Mouse (Mus musculus): ENCODE results near the gene Man1b1. TPM values are rescaled to one million over a fixed set of nuclear protein-coding genes. Genes with fewer than 3 reads are reported as not detected.

The Man1b1 gene
- polyA plus RNA-seq, 1 experiment from 2014 or later = 69.5 TPM

DNA sequence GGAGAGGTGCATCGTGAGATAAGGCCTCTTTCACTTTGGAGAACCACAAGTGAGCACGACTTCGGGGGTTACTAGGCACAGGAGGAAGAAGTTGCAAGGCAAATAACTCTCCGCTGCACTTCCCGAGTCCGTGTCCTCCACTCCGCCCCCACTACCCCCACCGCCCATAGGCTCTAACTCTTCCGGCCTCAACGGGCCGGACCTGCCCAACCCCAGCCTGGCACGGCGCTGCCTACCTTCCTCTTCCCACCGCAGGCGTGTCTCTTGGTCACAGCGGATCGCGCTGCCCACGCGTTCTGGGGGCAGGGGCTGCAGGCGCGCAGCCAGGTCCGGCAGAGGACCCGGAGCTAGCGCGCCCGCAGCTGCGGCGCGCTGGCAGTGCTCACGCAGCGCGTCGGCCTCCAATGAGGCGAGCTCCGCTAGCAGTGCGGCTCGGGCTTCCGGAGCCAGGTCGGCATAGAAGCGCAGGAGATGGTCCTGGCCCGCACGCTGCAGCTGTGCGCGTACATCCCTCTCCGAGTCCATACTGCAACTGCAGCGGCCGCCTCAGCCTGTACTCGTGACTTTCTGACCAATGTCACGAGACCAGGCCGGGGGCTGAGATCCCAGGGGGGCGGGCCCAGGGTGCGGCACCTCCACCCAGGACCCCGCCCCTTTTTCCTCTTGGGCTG, 33.1 kb downstream of the Man1b1 start, which contains the start of gene Uap1l1:
Uap1l1 (minus strand) TSS at position 592 of the 671 bp plus-strand sequence.
- H3K27me3 ChIP-seq (replicated peaks; ENCODE audit: control insufficient read depth, insufficient read depth, low read length) = peaks cover 22% of the 10 kb centered on the region
- ATAC-seq = peak; percentile 85
- WGBS = 1% methylated on average over 51 of the region's 54 CpGs

GRCm38 (mm10) chr2:25369996-25370395, 37.9 kb downstream of the Man1b1 start:
- Histone ChIP-seq H3K27me3 (replicated peaks; ENCODE audit: control insufficient read depth, insufficient read depth, low read length) (peaks cover 13% of the 10 kb centered on the region; the same call in 1 of the 2 replicates), H3K4me2 (ENCODE audit: low read length) (no peak overlapping the region), H3K4me1 (ENCODE audit: control insufficient read depth, insufficient read depth, low read length) (peaks cover 10% of the 10 kb centered on the region), H3K27ac (ENCODE audit: low read depth, low read length) (no peak overlapping the region), H3K9me3 (replicated peaks; ENCODE audit: control insufficient read depth, low read length) (no peaks in the 10 kb centered on the region), H3K9ac (ENCODE audit: low read length) (no peak overlapping the region), H3K4me3 (ENCODE audit: low read depth, low read length) (no peak overlapping the region), H3K36me3 (ENCODE audit: control insufficient read depth, insufficient read depth, low read length) (no peaks in the 10 kb centered on the region)
- no peak for ATAC-seq
- WGBS = 91% methylated on average over 3 of the region's 3 CpGs
- no peak for DNase-seq (ENCODE audit: low spot score)

More for the DNA sequence above, 33.1 kb downstream of the Man1b1 start, which contains the start of gene Uap1l1:
- no peak within 1 kb of the TSS for H3K27ac ChIP-seq (ENCODE audit: low read depth, low read length)
- H3K4me3 ChIP-seq (ENCODE audit: low read depth, low read length) = peak within 1 kb of the TSS; percentile 46
- H3K4me1 ChIP-seq (ENCODE audit: control insufficient read depth, insufficient read depth, low read length) = no peaks in the 10 kb centered on the region
- no peaks in the 10 kb centered on the region for H3K9me3 ChIP-seq (replicated peaks; ENCODE audit: control insufficient read depth, low read length)
- peak within 1 kb of the TSS; percentile 98 for H3K4me2 ChIP-seq (ENCODE audit: low read length)
- peak; percentile 63 for DNase-seq (ENCODE audit: low spot score)
- no peaks in the 10 kb centered on the region for H3K36me3 ChIP-seq (ENCODE audit: control insufficient read depth, insufficient read depth, low read length)
- peak within 1 kb of the TSS; percentile 68 for H3K9ac ChIP-seq (ENCODE audit: low read length)

- ATAC-seq = peak; percentile 96
- peak; percentile 96 for DNase-seq (ENCODE audit: low spot score)
- WGBS = 1% methylated on average over 65 of the region's 65 CpGs
- Histone ChIP-seq H3K4me1 (ENCODE audit: control insufficient read depth, insufficient read depth, low read length) (peaks cover 10% of the 10 kb centered on the region), H3K4me3 (ENCODE audit: low read depth, low read length) (peak within 1 kb of the TSS; percentile 71), H3K9ac (ENCODE audit: low read length) (peak within 1 kb of the TSS; percentile 79), H3K36me3 (ENCODE audit: control insufficient read depth, insufficient read depth, low read length) (peaks cover 14% of the 10 kb centered on the region), H3K9me3 (replicated peaks; ENCODE audit: control insufficient read depth, low read length) (no peaks in the 10 kb centered on the region), H3K27ac (ENCODE audit: low read depth, low read length) (peak within 1 kb of the TSS; percentile 61; the same call in 1 of the 2 replicates), H3K4me2 (ENCODE audit: low read length) (peak within 1 kb of the TSS; percentile 92), H3K27me3 (replicated peaks; ENCODE audit: control insufficient read depth, insufficient read depth, low read length) (no peaks in the 10 kb centered on the region)
Measured at GRCm38 (mm10) chr2:25371764-25372643, 39.9 kb downstream of the Man1b1 start, which contains the start of gene Sapcd2. Sapcd2 (plus strand) TSS chr2:25372321.

- H3K4me3 ChIP-seq (ENCODE audit: low read depth, low read length) = peak overlapping the region; percentile 71
- WGBS = 1% methylated on average over 42 of the region's 42 CpGs
- 0 out of 2 replicates have a peak overlapping the region, but pooled peaks have one; percentile 44 for H3K27ac ChIP-seq (ENCODE audit: low read depth, low read length)
- H3K4me1 ChIP-seq (ENCODE audit: control insufficient read depth, insufficient read depth, low read length) = peaks cover 10% of the 10 kb centered on the region
- ATAC-seq (peak; percentile 18), DNase-seq (ENCODE audit: low spot score) (no peak)
- peak overlapping the region; percentile 79 for H3K9ac ChIP-seq (ENCODE audit: low read length)
- no peaks in the 10 kb centered on the region for H3K9me3 ChIP-seq (replicated peaks; ENCODE audit: control insufficient read depth, low read length)
- H3K4me2 ChIP-seq (ENCODE audit: low read length) = peak overlapping the region; percentile 92
- peaks cover 21% of the 10 kb centered on the region for H3K36me3 ChIP-seq (ENCODE audit: control insufficient read depth, insufficient read depth, low read length)
- H3K27me3 ChIP-seq (replicated peaks; ENCODE audit: control insufficient read depth, insufficient read depth, low read length) = no peaks in the 10 kb centered on the region
Measured at GRCm38 (mm10) chr2:25372644-25373391, 40.7 kb downstream of the Man1b1 start.

GRCm38 (mm10) chr2:25373431-25373830, 41.3 kb downstream of the Man1b1 start:
- Histone ChIP-seq H3K4me2 (ENCODE audit: low read length) (peak overlapping the region; percentile 92), H3K27me3 (replicated peaks; ENCODE audit: control insufficient read depth, insufficient read depth, low read length) (no peaks in the 10 kb centered on the region), H3K4me1 (ENCODE audit: control insufficient read depth, insufficient read depth, low read length) (peaks cover 10% of the 10 kb centered on the region), H3K9me3 (replicated peaks; ENCODE audit: control insufficient read depth, low read length) (no peaks in the 10 kb centered on the region), H3K36me3 (ENCODE audit: control insufficient read depth, insufficient read depth, low read length) (peaks cover 27% of the 10 kb centered on the region), H3K27ac (ENCODE audit: low read depth, low read length) (no peak overlapping the region), H3K4me3 (ENCODE audit: low read depth, low read length) (peak overlapping the region; percentile 71), H3K9ac (ENCODE audit: low read length) (peak overlapping the region; percentile 79)
- ATAC-seq = no peak
- DNase-seq (ENCODE audit: low spot score) = no peak
- 9% methylated on average over 2 of the region's 2 CpGs for WGBS

- 67% methylated on average over 4 of the region's 4 CpGs for WGBS
- DNase-seq (ENCODE audit: low spot score) = peak; percentile 71
- Histone ChIP-seq H3K9me3 (replicated peaks; ENCODE audit: control insufficient read depth, low read length) (no peaks in the 10 kb centered on the region), H3K27me3 (replicated peaks; ENCODE audit: control insufficient read depth, insufficient read depth, low read length) (no peaks in the 10 kb centered on the region), H3K27ac (ENCODE audit: low read depth, low read length) (no peak overlapping the region), H3K9ac (ENCODE audit: low read length) (no peak overlapping the region), H3K4me3 (ENCODE audit: low read depth, low read length) (no peak overlapping the region), H3K4me1 (ENCODE audit: control insufficient read depth, insufficient read depth, low read length) (peaks cover 10% of the 10 kb centered on the region), H3K4me2 (ENCODE audit: low read length) (no peak overlapping the region), H3K36me3 (ENCODE audit: control insufficient read depth, insufficient read depth, low read length) (peaks cover 32% of the 10 kb centered on the region)
- no peak for ATAC-seq
Measured at GRCm38 (mm10) chr2:25376589-25376988, 44.5 kb downstream of the Man1b1 start.

DNA sequence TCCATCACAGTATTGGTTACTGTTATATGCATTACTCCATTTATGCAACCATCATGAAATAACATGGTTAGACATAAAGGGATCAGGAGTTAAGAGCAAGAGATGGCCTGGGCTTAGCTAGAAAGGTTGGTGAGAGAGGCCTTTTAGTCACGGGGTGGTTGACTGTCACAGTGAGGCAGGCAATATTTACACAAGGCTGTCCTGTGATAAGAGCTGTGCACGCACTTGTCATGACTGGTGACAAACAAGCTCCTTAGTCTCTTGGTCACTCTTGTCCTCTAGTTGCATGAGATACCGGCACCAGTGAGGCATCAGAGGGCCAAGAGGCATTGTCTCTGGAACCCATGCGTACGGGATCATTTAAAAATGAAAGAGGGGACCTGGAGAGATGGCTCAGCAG, 52.4 kb downstream of the Man1b1 start:
- Histone ChIP-seq H3K27me3 (replicated peaks; ENCODE audit: control insufficient read depth, insufficient read depth, low read length) (no peaks in the 10 kb centered on the region), H3K27ac (ENCODE audit: low read depth, low read length) (no peak overlapping the region), H3K4me1 (ENCODE audit: control insufficient read depth, insufficient read depth, low read length) (no peaks in the 10 kb centered on the region), H3K9me3 (replicated peaks; ENCODE audit: control insufficient read depth, low read length) (no peaks in the 10 kb centered on the region), H3K4me3 (ENCODE audit: low read depth, low read length) (no peak overlapping the region), H3K9ac (ENCODE audit: low read length) (no peak overlapping the region), H3K4me2 (ENCODE audit: low read length) (no peak overlapping the region), H3K36me3 (ENCODE audit: control insufficient read depth, insufficient read depth, low read length) (no peaks in the 10 kb centered on the region)
- 88% methylated on average over 5 of the region's 5 CpGs for WGBS
- DNase-seq (ENCODE audit: low spot score) = no peak
- ATAC-seq = no peak

DNA sequence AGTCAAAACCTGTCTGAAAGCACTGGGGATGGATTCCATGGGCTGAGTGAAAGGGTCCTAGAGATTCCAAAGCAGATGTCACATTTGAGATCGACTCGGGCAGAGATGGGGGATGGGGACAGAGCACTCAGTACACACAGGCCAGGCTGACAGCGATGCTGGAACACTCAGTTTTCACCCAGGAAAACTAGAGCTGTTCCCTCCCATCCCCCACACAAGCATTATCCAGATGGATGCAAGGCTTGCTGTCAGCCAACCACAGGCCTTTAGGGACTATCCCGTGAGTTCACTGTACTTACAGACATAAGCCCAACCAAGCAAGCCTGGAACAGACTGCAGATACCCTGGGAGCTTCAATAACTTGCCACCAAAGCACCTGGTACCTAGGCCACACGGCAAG, 59.1 kb downstream of the Man1b1 start:
- Histone ChIP-seq H3K36me3 (ENCODE audit: control insufficient read depth, insufficient read depth, low read length) (no peaks in the 10 kb centered on the region), H3K27ac (ENCODE audit: low read depth, low read length) (no peak overlapping the region), H3K4me3 (ENCODE audit: low read depth, low read length) (no peak overlapping the region), H3K9me3 (replicated peaks; ENCODE audit: control insufficient read depth, low read length) (no peaks in the 10 kb centered on the region), H3K27me3 (replicated peaks; ENCODE audit: control insufficient read depth, insufficient read depth, low read length) (peaks cover 15% of the 10 kb centered on the region), H3K9ac (ENCODE audit: low read length) (no peak overlapping the region), H3K4me1 (ENCODE audit: control insufficient read depth, insufficient read depth, low read length) (peaks cover 8% of the 10 kb centered on the region), H3K4me2 (ENCODE audit: low read length) (no peak overlapping the region)
- ATAC-seq (no peak), DNase-seq (ENCODE audit: low spot score) (no peak)
- WGBS = 80% methylated on average over 5 of the region's 5 CpGs
